Mouse (Mus musculus): ENCODE measurements at regions not wholly inside any gene's neighbourhood (a gene's known extent, or its start where the extent isn't known, plus 50 kb on each side); places are given as distances from the start of the nearest gene placed in this dataset.

DNA sequence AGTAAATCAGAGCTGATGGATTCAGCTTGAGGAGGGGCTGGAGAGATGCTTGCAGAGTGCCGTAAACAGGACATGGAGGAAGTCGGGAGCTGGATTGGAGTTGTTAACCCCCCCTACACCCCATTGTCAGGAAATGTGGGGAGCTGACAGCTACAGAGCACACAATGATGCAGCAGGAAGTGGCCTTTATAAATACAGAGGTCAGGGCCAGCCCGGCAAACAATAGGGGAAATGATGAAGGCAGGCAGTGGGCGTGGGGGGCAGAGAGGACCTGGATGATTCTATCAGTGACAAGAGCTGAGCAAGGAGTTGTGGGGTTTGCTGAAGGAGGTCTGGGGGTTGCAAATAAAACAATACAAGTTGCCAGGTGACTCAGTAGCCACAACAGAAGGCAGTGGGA lies 265.3 kb downstream of the Ets1 start:
- TF ChIP-seq CTCF (IDR thresholded peaks at IDR 0.05; ENCODE audit: low read depth) (no peak), EP300 (IDR thresholded peaks at IDR 0.05; ENCODE audit: low read depth) (peak; percentile 90; the same call in 1 of the 2 replicates)
